Mouse (Mus musculus): ENCODE measurements around the gene Myh6. TPM values are rescaled to one million over a fixed set of nuclear protein-coding genes. Genes with fewer than 3 reads are reported as not detected.
A peak's percentile ranks its signal among the peaks of the same experiment; 100 is the strongest.
"Not testable (repeated sequence)": the region's sequence is repeated elsewhere in the genome, so short reads cannot be mapped to it uniquely, and the experiment has no call there.

Gene Myh6
- polyA plus RNA-seq, 2 experiments = 2.1 to 7.3 TPM

DNA sequence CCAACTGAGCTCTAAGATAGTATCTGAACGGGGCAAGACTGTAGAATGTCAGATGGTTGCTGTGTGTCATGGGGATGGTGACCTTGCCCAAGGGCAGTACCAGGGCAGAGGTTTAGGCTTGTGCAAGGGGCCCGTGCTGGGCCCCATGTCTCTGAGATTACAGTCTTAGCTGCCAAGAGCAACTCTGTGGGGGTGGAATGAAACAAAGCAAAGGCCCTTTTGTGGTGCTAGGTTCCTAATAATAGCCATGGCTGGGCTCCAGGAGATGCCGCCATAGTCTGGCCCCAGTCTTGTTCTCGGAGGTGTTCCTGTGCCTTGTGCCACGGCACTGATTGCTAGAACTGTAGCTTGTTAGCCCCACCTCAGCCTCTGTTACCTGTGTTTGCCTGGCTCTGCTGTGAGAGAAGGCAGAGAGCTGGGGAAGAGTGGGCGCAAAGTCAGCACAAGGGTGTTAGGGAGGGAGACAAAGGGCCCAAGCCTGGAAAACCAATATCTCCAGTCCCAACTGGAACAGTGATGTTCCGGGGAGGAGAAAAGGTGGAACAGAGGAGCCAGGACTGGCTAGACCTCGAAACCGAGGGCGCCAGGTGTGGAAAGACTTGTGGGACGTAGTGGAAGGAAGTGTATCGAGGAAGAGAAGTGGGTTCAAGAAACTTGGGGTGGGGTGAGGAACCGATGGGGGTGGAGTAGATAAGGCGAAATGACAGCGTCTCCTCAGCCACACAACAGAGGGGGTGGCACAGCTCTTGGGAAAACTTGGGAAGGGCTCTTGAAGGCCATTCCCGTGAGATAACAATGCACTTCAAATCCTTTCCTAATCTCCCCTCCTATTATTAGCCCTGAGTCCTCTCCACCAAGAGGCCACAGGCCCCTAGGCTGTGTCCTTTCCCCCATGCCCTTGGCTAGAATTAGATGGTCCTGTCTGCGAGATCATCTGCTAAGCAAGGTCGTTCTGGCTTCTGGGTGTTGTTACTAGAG is 37.4 kb upstream of the Myh6 start:
- no peaks in the 10 kb centered on the region for H3K4me1 ChIP-seq (ENCODE audit: control insufficient read depth, insufficient read depth, low read length)
- H3K27ac ChIP-seq (replicated peaks; ENCODE audit: low read depth, low read length) = 0 out of 2 replicates have a peak overlapping the region, but pooled peaks have one; percentile 19
- H3K4me3 ChIP-seq (replicated peaks; ENCODE audit: low read length) = no peak overlapping the region
- ATAC-seq (ENCODE audit: low FRiP score, low read depth) (no peak), DNase-seq (ENCODE audit: low spot score) (no peak)
- no peaks in the 10 kb centered on the region for H3K27me3 ChIP-seq (ENCODE audit: control insufficient read depth, insufficient read depth, low read length)
- no peak overlapping the region for H3K9ac ChIP-seq (ENCODE audit: low read depth, low read length, severe bottlenecking)
- H3K4me2 ChIP-seq (replicated peaks; ENCODE audit: low read depth, low read length, severe bottlenecking) = no peak overlapping the region
- TF ChIP-seq POLR2A (IDR thresholded peaks at IDR 0.05; ENCODE audit: borderline replicate concordance, extremely low read depth, insufficient read depth, insufficient read length) = no peak
- H3K36me3 ChIP-seq (ENCODE audit: control insufficient read depth, insufficient read depth, low read length) = no peaks in the 10 kb centered on the region
- 76% methylated on average over 18 of the region's 18 CpGs for WGBS
- H3K9me3 ChIP-seq (ENCODE audit: control insufficient read depth, low read length) = no peaks in the 10 kb centered on the region

DNA sequence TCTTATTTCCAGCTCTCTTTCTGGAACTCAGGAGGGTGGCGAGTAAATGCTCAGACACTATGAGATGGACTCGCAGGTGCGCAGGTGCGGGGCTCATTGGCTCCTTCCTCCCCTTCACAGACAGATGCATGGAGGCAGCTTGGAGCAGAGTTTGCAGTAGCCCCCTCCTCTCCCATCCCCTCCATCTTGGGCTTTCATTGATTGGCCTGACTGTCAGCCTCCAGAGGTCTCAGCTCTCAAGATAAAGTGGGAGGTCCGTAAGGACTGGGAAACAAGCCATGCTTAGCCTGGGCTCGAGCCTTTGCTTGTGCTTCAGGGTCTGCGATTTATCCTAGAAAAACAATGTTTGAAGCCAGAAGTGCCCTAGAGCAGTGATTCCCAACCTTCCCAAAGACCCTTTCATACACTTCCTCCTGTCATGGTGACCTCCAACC is 36.0 kb upstream of the Myh6 start:
- no peak overlapping the region for H3K4me2 ChIP-seq (replicated peaks; ENCODE audit: low read depth, low read length, severe bottlenecking)
- H3K27ac ChIP-seq (replicated peaks; ENCODE audit: low read depth, low read length) = no peak overlapping the region
- TF ChIP-seq POLR2A (IDR thresholded peaks at IDR 0.05; ENCODE audit: borderline replicate concordance, extremely low read depth, insufficient read depth, insufficient read length) = no peak
- no peak for DNase-seq (ENCODE audit: low spot score)
- 65% methylated on average over 7 of the region's 7 CpGs for WGBS
- H3K4me3 ChIP-seq (replicated peaks; ENCODE audit: low read length) = no peak overlapping the region
- H3K4me1 ChIP-seq (ENCODE audit: control insufficient read depth, insufficient read depth, low read length) = no peaks in the 10 kb centered on the region
- no peaks in the 10 kb centered on the region for H3K36me3 ChIP-seq (ENCODE audit: control insufficient read depth, insufficient read depth, low read length)
- no peaks in the 10 kb centered on the region for H3K27me3 ChIP-seq (ENCODE audit: control insufficient read depth, insufficient read depth, low read length)
- H3K9ac ChIP-seq (ENCODE audit: low read depth, low read length, severe bottlenecking) = no peak overlapping the region
- ATAC-seq (ENCODE audit: low FRiP score, low read depth) = no peak
- no peaks in the 10 kb centered on the region for H3K9me3 ChIP-seq (ENCODE audit: control insufficient read depth, low read length)

DNA sequence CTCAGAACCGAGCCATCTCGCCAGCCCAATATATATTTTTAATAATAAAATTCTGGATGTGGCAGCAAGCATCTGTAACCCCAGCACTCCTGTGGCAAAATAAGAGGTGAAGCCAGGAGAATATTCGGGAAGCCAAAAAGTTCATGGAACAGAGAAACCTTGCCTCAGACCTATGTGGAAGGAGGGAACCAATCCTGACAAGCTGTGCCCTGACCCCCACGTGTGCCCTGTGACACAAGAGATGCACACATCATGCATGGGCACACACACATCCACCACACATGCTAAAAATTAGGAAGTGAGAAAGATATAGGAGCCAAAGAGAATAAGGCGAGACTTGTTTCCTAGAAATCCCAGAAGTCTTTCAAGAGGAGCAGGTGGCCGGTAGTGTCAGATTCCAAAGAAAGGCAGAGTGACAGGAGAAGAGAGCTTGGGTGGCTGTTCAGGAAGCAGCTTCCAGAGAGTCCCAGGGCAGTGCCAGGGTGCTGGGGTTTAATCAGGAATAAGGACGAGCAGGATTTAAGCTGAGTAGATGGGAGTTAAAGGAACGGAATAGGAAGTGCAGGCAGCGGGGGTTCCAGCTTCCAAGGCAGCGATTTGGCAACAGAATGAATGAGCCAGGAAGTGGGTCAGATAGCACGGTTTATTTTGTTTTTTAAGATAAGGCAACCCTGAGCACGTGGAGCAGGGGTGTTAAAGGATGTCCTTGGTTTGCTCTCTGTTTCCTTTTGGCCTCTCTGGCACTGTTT is 35.4 kb upstream of the Myh6 start:
- peak; percentile 28; the same call in 1 of the 2 replicates for ATAC-seq (ENCODE audit: low FRiP score, low read depth)
- H3K27ac ChIP-seq (replicated peaks; ENCODE audit: low read depth, low read length) = no peak overlapping the region

DNA sequence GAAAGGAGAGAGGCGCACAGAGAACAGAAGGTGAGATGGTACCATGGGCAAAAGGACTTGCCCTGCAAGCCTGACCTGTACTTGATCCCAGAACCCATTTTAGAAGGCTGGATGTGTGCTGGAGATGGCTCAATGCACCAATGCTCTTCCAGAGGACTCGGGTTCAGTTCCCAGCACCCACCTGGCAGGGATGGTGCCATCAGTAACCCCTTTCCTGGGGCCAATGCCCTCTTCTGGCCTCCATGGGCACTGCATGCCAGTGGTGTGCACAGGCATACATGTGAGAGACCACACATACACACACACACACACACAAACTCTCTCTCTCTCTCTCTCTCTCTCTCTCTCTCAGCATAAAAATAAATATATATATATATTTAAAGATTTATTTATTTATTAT is 34.7 kb upstream of the Myh6 start:
- no peaks in the 10 kb centered on the region for H3K27me3 ChIP-seq (ENCODE audit: control insufficient read depth, insufficient read depth, low read length)
- no peaks in the 10 kb centered on the region for H3K4me1 ChIP-seq (ENCODE audit: control insufficient read depth, insufficient read depth, low read length)
- no peaks in the 10 kb centered on the region for H3K36me3 ChIP-seq (ENCODE audit: control insufficient read depth, insufficient read depth, low read length)
- H3K4me2 ChIP-seq (replicated peaks; ENCODE audit: low read depth, low read length, severe bottlenecking) = no peak overlapping the region
- H3K4me3 ChIP-seq (replicated peaks; ENCODE audit: low read length) = no peak overlapping the region
- WGBS = 93% methylated on average over 2 of the region's 2 CpGs
- TF ChIP-seq POLR2A (IDR thresholded peaks at IDR 0.05; ENCODE audit: borderline replicate concordance, extremely low read depth, insufficient read depth, insufficient read length) = no peak
- DNase-seq (ENCODE audit: low spot score) = no peak
- H3K9me3 ChIP-seq (ENCODE audit: control insufficient read depth, low read length) = no peaks in the 10 kb centered on the region
- H3K9ac ChIP-seq (ENCODE audit: low read depth, low read length, severe bottlenecking) = no peak overlapping the region
- ATAC-seq (ENCODE audit: low FRiP score, low read depth) = no peak
- no peak overlapping the region for H3K27ac ChIP-seq (replicated peaks; ENCODE audit: low read depth, low read length)

More for the DNA sequence above, 35.4 kb upstream of the Myh6 start:
- DNase-seq (ENCODE audit: low spot score) = no peak
- Histone ChIP-seq H3K4me3 (replicated peaks; ENCODE audit: low read length) (no peak overlapping the region), H3K27me3 (ENCODE audit: control insufficient read depth, insufficient read depth, low read length) (no peaks in the 10 kb centered on the region), H3K9me3 (ENCODE audit: control insufficient read depth, low read length) (no peaks in the 10 kb centered on the region), H3K36me3 (ENCODE audit: control insufficient read depth, insufficient read depth, low read length) (no peaks in the 10 kb centered on the region), H3K9ac (ENCODE audit: low read depth, low read length, severe bottlenecking) (no peak overlapping the region), H3K4me1 (ENCODE audit: control insufficient read depth, insufficient read depth, low read length) (no peaks in the 10 kb centered on the region), H3K4me2 (replicated peaks; ENCODE audit: low read depth, low read length, severe bottlenecking) (no peak overlapping the region)
- WGBS = 46% methylated on average over 12 of the region's 12 CpGs
- no peak for TF ChIP-seq POLR2A (IDR thresholded peaks at IDR 0.05; ENCODE audit: borderline replicate concordance, extremely low read depth, insufficient read depth, insufficient read length)

DNA sequence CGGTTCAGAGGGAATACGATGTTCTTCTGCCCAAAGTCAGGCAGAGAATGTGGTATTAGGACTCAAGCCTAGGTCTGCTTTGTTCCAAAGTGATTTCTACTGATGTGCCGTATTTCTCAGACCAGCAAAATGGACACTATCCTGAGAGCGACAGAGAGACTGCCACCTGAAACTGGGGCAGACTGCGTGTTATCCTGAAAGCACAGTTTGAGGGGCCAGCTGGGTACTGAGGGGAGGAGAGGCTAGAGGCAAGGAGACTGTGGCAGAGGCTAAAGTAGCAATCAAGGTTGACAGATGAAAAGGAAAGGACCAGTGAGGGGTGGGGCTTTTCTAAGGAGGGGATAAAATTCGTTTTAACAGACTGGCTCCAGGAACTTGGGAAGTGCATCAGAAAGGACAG is 34.1 kb upstream of the Myh6 start:
- TF ChIP-seq POLR2A (IDR thresholded peaks at IDR 0.05; ENCODE audit: borderline replicate concordance, extremely low read depth, insufficient read depth, insufficient read length) = no peak
- no peaks in the 10 kb centered on the region for H3K27me3 ChIP-seq (ENCODE audit: control insufficient read depth, insufficient read depth, low read length)
- WGBS = 75% methylated on average over 6 of the region's 6 CpGs
- H3K9ac ChIP-seq (ENCODE audit: low read depth, low read length, severe bottlenecking) = no peak overlapping the region
- DNase-seq (ENCODE audit: low spot score) (no peak), ATAC-seq (ENCODE audit: low FRiP score, low read depth) (no peak)
- H3K9me3 ChIP-seq (ENCODE audit: control insufficient read depth, low read length) = no peaks in the 10 kb centered on the region
- H3K4me3 ChIP-seq (replicated peaks; ENCODE audit: low read length) = no peak overlapping the region
- H3K36me3 ChIP-seq (ENCODE audit: control insufficient read depth, insufficient read depth, low read length) = no peaks in the 10 kb centered on the region
- H3K27ac ChIP-seq (replicated peaks; ENCODE audit: low read depth, low read length) = no peak overlapping the region
- H3K4me1 ChIP-seq (ENCODE audit: control insufficient read depth, insufficient read depth, low read length) = no peaks in the 10 kb centered on the region
- no peak overlapping the region for H3K4me2 ChIP-seq (replicated peaks; ENCODE audit: low read depth, low read length, severe bottlenecking)

DNA sequence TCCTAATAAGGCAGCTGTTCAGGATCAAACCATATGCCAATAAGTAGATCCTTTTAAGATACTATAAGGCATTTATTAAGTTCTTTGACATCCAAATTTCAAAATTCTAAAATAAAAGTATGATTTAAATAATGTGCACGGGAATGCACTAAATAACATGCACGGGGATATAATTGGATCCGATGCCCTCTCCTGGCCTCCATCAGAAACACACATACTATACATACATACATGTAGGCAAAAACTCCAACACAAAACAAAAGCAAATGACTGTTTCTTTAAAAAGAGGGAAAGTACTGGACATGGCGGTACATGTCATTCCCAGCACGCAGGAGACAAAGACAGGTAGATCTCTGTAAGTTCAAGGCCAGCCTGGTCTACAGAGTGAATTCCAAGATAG is 33.1 kb upstream of the Myh6 start:
- not testable (repeated sequence) for H3K4me2 ChIP-seq (replicated peaks; ENCODE audit: low read depth, low read length, severe bottlenecking); DNase-seq (ENCODE audit: low spot score); H3K9me3 ChIP-seq (ENCODE audit: control insufficient read depth, low read length); H3K36me3 ChIP-seq (ENCODE audit: control insufficient read depth, insufficient read depth, low read length); H3K27ac ChIP-seq (replicated peaks; ENCODE audit: low read depth, low read length); H3K27me3 ChIP-seq (ENCODE audit: control insufficient read depth, insufficient read depth, low read length); H3K9ac ChIP-seq (ENCODE audit: low read depth, low read length, severe bottlenecking); ATAC-seq (ENCODE audit: low FRiP score, low read depth); H3K4me1 ChIP-seq (ENCODE audit: control insufficient read depth, insufficient read depth, low read length); H3K4me3 ChIP-seq (replicated peaks; ENCODE audit: low read length)
- 88% methylated on average over 5 of the region's 5 CpGs for WGBS
